Mouse (Mus musculus) layer of hippocampus, postnatal 25 days (tissue): ENCODE measurements around the gene Rcsd1. TPM values are rescaled to one million over a fixed set of nuclear protein-coding genes. Genes with fewer than 3 reads are reported as not detected.
A peak's percentile ranks its signal among the peaks of the same experiment; 100 is the strongest.

ENCODE experiments used
- DNase-seq, 2 experiments: peaks; one replicate each; pipeline ENCODE4 v3.0.0; 2022; ENCODE audit warnings: mixed read lengths in 2 of 2, low spot score in 1 of 2; ENCODE audit errors: extremely low spot score in 1 of 2
- total RNA-seq, 2 experiments: library from RNA; stranded (reverse); gene quantifications; 2 replicates each; pipeline ENCODE4 v1.2.3; 2021

Rcsd1 gene
- total RNA-seq, 2 experiments from 2014 or later, result 4.3 to 4.8 TPM

DNA sequence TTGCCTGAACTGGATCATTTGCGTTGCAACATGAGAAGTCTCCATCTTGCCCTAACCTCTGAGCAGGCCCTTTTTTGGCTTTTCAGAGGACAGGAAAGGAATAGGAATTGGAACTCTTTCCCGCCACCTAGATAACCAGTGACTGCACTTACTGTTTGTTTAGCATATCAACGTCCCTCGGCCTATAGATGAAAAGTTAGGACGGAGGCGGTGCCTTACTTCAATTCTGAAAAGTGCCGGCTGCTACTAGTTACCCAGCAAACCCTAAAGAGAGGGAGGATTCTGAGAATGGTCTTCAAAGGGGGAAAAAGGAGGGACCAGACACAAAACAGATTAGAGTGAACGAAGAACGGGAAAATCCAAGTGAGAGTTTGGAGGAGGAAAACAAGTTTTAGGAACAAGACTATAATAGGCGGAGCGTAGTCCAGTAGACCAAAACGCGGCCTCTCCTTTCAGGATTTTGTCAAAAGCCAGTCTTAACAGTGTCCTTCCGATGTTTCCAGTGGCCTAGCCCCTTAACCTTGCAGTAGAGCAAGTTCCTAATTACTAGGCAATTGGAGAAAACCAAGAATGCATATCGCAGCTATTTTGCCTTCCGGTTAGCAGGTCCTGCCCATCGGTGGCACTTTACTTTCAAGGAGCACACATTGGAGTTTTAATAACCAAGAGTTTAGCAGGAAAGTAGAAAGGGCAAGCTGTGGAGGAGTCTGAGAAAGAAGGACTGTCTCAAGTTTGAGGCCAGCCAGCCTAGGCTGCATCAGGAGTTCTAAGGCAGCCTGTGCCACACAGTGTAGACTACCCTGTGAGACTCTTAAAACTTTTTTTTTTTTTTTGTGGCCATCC is 74.3 kb downstream of the Rcsd1 start:
- no peak for DNase-seq

DNA sequence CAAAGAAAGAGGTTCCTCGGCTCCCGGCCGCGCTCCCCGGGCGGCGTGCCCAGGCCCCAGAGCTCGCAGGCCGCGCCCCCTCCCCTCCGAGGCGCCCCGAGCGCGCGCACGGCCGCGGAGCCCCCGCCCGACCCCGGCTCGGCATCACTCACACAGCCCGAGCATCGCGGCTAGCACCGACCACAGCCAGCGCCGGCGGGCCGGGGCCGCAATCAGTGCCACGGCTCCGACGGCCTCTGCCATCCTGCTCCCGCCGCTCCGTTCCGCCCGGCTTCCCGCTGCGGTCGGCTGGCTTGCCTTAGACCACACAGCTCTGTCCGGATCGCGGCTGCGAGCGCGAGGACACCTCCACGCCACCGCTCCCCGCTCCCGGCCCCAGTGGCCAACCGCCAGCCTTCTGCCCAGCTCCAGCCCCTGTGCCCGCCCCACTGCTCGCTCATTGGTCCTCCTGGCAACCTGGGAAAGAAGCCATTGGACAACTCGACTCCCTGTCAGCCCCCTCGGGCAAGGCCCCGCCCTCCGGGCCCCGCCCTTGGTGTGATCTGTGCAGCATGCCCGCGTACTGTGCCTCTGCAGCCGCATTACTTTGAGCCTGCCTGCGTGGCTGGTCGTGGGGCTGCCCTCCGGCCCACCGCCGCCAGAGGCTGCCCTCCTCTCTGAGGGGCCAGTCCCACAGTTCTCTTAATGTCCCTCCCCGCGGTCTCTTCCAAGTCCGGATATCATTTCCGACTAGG is 75.2 kb downstream of the Rcsd1 start, which contains the start of gene Mpzl1:
Gene Mpzl1, minus strand, starts transcription at position 388 of the 734 bp plus-strand sequence.
- DNase-seq, result peak; percentile 92

DNA sequence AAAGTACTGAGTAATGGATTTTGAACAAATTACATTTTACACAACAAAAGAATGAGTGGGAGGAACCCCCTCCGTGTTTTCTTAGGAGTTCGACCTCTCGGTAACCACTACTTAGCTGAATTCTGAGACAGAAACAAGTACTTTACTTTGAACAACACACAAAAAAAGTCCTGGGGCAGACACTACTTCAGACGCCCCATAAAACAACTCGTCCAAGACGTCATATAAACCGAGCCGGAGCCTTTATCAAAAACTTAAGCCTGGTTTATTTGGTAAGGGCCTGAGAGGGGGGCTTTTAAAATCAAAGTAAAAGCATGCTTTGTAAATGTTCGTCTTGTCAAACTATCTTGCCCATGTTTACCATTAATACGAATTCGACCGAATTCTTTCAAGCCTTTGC is 76.2 kb downstream of the Rcsd1 start:
- DNase-seq, result no peak

DNA sequence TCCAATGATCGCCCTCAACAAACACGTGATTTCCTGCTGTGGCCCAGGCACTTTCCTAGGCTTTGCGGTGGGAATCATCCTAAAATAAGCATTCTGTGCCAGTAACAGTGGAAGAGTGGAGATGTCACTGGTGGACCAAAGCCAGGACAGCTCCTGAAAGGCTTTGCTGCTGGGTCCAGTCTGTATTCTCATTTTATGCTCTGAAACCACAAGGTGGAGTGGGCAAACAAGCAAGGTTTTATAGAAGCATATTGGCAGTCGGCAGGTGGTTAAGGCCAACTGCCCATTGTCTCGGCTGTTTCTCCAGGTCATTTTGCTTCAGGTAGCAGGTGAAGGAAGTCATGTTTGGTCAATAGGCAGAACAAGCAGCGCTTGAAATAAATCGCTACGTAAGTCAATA is 78.4 kb downstream of the Rcsd1 start:
- no peak for DNase-seq

DNA sequence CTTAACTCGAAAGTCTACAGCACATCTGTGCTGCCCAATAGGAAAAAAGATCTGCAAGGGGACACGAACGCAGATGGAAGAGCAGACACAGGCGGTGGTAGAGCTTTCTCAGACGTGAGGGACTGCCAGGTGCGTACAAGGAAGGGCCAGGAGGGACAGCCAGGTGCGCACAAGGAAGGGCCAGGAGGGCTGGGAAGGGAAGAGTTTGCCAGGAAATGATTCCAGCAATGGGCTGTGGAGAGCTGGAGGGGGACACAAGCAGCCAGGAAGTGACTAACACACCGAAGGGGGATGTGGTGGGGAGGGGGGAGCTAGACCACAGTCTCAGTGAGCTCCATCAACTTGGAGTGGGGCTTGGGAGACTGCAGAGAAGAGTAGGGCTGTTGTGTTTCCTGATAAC is 79.6 kb downstream of the Rcsd1 start:
- DNase-seq, result no peak

DNA sequence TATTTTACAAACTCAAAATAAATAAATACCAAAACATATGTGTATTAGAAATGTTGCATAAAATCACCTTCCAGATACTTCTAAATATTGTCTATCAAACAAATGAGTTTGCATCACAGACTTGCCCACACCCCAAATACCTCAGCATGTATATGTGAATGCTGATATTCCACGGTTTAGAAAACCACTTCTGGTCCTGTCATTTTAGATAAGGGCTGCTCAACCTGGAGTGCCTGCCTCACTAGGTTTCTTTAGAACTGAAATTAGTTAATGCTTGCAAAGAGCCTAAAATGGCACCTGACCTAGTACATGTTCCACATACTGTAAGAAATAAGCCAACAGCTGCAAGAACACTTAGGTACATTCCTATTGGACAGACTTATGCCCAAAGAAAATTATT is 81.0 kb downstream of the Rcsd1 start:
- no peak for DNase-seq

DNA sequence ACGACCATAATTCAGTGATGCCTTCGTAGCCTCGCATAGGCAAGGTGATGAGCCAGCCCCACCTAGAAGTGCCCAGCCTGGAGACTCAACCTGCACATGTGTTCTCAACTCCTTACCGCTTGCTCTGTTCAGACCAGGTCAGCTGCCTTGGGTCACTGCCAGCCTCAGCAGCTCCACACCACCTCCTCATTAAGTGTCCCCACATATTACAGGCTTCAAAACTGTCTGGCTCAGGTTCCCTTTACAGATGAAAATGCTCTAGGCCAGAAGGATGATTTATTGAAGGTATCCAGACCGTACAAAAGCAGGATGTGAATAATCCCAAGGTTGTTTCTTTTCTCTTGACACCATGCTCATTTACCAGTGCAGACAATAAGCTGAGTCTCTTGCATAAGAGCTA is 83.7 kb downstream of the Rcsd1 start:
- no peak for DNase-seq

DNA sequence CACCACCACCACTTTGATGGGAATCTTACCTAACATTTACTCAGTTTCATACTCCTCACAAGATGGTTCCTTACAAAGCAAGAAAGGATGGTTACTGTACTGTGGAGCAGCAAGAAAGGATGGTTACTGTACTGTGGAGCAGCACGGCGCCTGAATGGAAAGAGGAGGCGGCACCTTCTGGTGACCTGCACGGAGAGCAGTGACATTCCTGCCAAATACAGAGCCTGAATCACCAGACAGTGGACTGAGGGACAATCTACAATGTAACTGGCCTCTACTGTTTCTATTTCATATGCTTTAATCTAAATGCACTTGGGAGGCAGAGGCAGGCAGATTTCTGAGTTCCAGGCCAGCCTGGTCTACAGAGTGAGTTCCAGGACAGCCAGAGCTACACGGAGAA is 84.5 kb downstream of the Rcsd1 start:
- no peak for DNase-seq

DNA sequence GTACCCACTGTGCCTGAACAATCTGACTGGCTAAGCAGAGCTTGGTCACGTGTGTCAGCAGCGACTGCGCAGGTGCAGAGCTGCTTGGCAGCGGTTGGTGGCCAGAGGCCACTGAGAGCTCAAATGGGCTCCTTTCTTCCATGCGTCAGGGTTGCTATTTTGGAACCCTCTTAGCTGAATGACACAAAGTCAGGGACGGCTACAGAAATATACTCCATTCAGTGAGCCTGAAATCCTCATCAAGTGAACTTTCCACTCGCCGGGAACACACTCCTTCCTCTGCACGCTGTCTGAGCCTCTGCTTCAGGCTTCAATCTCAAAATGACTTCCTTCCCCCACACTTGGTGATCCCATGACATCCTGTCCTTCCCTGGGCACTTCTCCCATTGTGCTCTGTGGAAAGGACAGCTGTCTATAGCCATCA is 91.3 kb downstream of the Rcsd1 start:
- peak in 1 of 2 experiments; percentile 36 for DNase-seq

DNA sequence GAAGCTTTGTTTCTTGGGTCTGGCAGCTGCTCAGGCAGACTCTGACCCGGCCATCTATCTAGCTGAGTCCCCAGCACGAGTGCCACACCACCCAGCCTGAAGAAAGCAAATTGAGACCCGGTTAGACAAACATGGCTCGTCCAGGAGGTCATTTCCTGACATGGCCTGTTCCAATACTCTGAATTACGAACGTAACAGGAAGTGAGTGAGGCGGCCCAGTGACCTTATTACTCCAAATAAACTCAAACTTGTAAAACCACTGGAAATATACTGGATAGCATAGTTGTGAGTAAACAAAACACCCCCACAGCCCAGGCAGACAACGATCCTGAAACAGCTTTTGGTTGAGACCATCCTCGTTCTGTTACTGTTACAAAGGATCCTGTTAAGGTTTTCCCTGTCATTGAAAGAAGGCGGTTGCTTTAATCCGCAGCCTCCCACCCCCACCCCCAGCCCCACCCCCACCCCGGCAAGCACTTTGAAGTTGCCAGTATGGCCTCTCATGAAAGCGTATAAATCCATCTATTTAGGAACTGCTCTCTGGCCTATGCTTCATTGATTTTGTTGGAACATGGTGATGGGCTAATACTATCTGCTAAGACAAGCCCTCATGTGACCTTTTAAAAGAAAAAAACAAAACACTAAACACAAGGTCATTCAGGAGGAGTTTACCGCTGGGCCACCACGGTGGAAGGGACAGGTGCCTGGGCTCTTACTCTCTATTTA is 92.2 kb downstream of the Rcsd1 start:
- DNase-seq, result no peak

DNA sequence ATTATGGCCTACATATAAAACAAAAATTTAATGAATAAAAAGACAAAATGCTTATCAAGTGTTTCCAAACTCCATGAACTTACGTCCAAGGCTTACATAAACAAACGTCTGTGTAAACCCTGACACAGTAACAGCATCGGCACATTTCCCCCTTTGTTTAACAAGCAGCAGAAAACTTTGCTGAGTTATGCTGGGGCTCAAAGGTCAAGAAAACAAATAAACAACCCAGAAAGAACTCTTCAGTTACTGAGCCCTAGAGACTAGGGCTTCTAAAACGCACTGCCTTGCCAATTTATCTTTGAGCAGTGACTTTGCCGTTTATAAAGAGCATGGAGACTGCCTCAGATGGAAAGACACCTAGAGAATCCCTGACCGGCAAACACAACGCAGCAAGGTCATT is 92.9 kb downstream of the Rcsd1 start:
- DNase-seq, result no peak

DNA sequence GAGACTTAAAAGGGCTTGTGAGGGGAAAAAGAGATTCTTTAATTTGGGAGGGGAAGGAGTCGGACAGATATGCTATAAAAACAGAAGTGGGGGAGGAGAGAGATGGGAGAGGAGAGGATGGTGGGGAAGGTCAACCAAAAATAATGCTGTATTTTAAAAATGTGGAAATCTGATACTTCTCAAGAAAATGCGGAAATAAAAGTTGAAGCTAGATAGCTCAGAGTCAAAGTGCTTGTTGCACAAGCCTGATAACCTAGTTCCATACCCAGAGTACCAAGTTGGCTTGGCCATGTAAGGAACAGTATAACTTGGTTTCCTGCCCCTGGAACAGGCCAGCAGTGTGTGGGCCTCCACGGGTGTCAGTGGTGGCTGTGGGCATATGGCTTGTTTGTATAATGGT is 94.8 kb downstream of the Rcsd1 start:
- no peak for DNase-seq

DNA sequence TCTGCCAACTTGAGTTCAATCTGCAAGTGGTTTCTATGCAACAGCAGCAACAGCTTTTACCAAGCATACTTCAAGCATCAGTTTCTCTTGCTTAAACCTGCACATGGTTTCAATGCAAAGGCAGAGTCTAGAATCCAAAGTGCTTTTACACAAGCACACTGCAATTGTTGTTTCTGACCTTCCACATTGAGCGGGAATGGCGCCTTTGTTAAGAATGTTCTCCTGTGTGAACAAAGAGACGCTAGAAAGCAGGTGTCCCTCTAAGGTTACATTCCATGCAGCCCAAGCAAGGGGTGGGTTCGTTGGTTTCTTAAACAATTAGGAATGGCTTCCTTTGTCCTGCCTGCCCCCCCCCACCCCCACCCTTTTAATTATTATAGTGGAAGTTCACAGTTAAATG is 95.6 kb downstream of the Rcsd1 start:
- no peak for DNase-seq

DNA sequence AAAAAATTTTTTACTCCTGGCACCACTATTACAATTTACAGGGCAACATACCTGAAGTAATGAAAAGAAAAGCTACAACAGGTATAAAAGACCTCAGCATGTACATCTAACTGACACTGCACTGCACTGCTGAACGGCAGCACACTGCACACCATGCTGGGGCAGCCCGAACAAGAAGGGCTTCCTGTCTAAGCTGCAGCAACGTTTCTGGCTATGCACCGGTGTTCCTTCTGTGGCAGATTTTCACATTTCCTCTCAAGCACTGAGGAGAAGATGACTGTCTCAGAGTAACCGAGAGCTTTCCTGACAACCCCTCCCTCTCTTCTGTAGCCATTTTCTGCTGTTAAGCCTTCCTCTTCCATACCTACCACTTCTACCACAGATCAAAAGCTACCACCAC is 96.8 kb downstream of the Rcsd1 start:
- DNase-seq, result no peak

DNA sequence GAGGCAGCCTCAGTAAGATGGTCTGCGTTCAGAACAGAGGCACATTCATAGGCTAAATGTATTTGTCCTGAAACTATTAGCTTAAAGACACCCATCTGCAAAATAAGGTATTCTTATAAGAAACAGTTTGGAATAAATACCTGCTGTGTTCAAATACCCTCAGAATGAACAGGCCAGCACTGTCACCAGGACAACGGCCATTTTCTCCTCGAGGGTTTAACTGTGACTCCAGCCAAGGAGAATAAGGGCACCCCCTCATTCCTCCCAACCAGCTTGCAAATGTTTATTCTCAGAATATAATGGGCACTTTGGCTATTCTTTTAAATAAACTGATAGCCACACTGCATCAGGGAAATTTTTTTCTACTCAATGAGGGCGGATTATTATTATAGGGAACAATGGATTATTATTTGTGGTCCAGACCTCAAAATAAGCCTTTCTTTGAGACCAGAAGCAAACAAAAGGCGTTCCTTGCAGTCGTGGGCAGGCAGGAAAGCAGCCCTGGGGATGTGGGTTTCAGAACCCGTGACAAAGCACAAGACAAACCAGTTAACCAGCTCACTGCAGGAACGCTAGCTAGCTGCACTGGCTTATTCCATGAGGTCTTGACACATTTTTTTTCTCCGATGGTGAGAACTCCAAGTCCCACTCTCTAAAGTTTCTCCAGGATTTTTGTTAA is 99.1 kb downstream of the Rcsd1 start:
- no peak for DNase-seq

DNA sequence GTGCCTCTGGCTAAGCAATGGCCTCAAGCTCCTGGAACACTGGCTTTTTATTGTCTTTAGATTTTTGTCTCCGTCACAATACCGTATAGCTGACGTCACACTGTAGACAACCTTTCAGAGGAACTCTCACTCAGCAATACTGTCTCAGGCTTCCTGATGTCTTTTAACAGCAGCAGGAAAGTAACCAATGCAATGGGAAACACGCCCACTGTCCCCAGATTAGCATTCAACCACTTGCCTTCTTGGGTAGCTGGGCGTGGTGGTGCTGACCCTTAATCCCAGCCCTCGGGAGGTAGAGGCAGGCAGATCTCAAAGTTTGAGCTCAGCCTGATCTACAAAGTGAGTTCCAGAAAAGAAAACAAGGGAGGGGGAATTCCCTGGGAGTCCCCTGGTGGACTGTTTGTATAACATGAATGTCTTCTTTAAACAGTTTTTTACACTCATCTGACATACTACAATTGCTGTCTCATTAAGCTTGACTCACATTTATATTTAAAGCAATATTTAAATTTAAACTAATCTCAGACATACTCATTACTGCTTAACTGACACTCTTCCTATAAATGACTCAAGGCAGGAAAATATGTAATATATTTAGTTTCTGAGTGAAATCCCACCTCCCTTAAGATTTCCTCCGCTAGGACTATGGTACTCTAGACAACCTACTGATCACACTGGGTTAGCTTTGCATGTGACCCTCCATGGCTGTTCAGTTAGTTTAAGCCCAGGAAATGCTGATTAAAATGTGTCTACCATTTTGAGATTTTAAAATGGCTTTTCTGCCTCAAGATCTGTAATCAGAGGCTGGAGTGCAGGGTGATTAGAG is 99.8 kb downstream of the Rcsd1 start:
- no peak for DNase-seq

DNA sequence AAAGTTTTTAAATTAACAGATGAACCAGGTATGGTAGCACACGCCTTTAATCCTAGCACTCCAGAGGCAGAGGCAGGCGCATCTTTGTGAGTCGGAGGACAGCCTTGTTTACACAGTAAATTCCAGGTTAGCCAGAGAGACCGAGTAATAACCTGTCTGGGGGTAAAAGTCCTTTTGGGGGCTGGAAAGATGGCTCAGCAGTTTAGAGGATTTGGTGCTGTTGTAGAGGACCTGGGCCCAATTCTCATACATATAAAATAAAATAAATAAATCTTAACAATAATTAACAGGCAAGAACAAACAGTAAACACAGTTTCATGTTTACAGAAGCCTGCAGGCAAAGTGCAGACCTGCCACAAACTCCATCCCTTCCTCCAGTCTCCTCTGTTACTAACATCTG is 100.7 kb downstream of the Rcsd1 start:
- DNase-seq, result no peak

DNA sequence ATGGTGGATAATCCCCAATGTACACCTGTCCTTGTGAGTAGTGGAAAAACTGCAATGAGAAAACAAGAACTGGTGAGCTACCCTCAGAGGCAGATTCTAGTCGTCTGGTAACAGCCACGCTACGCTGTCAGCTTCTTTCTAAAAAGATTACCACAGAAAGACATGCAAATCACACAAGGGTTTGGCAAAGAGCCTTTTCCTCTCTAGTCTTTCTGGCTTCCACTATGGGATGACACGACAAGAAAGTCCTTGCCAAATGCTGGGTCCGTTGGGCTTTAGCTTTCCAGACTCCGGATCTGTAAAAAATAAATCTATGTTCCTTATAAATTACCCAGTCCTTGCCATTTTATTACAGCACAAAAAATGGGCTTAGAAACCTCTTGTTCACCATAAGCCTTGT is 103.8 kb downstream of the Rcsd1 start:
- DNase-seq, result no peak

DNA sequence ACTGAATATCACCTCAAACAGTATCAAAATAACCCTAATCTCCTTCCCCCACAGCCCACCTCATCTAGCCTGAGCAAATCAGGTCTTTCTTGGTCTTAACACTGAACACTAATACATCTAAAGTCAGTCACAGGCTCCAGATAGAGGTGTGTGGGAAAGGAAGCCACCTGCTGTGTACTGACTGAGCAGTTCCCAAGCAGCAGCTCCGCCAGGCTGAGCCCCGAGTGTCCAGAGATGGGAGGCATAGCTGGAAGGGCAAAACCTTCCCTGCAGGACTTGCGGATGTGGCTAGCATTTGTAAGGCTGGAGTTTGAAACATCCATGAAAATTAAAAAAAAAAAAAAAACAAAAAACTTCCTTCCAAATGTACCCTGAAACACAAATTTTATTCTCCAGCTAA is 104.4 kb downstream of the Rcsd1 start:
- DNase-seq, result no peak

DNA sequence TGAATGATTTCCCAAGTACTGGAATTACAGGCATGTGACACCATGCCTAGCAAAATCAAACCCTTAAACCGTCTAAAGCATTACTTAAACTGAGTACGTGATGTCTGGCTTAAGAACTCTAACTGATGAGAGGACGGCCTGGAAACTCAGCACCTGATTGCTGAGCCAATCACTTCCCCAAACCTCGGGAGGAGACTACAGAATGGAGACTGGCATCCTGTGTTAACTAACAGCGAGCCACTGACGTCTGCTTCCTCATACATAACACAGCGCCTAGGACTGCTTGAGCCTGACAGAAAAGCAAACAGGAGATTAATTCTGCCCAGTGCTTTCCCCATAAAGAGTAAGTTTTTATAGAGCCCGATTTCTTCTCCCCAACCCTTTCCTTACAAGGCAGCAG is 105.4 kb downstream of the Rcsd1 start:
- DNase-seq, result no peak
